Mouse (Mus musculus) heart, embryonic 11.5 days (tissue): ENCODE measurements at regions not wholly inside any gene's neighbourhood (a gene's known extent, or its start where the extent isn't known, plus 50 kb on each side); places are given as distances from the start of the nearest gene placed in this dataset.

ENCODE experiments used
- ATAC-seq: fragments of 200-750 bp; cut with Nextera tagmentation; replicated peaks from 2 replicates; pipeline ENCODE4 v1.8.0; 2017; ENCODE audit warnings: moderate library complexity; ENCODE audit not compliant: insufficient number of reproducible peaks, low FRiP score, low TSS enrichment
- H3K27ac ChIP-seq: fragments of 300-500 bp; sonication (generic); 2 replicates; pipeline ENCODE4 v1.5.1; 2014; ENCODE audit warnings: mild to moderate bottlenecking, low read depth, low read length
- H3K27me3 ChIP-seq: fragments of 300-500 bp; sonication (generic); 2 replicates; pipeline ENCODE4 v1.6.1; 2014; ENCODE audit warnings: mild to moderate bottlenecking, low read length, mixed read lengths; ENCODE audit not compliant: control insufficient read depth, insufficient read depth
- H3K36me3 ChIP-seq: fragments of 300-500 bp; sonication (generic); 2 replicates; pipeline ENCODE4 v1.6.1; 2014; ENCODE audit warnings: mild to moderate bottlenecking, low read length, moderate library complexity, mixed read lengths; ENCODE audit not compliant: control insufficient read depth, insufficient read depth
- H3K4me1 ChIP-seq: fragments of 300-500 bp; sonication (generic); 2 replicates; pipeline ENCODE4 v1.6.1; 2014; ENCODE audit warnings: low read length; ENCODE audit not compliant: control insufficient read depth, insufficient read depth
- H3K4me2 ChIP-seq: fragments of 300-500 bp; sonication (generic); 2 replicates; pipeline ENCODE4 v1.6.1; 2014; ENCODE audit warnings: mild to moderate bottlenecking, moderate library complexity
- H3K4me3 ChIP-seq: fragments of 300-500 bp; sonication (generic); 2 replicates; pipeline ENCODE4 v1.5.1; 2014; ENCODE audit warnings: low read depth, low read length
- H3K9ac ChIP-seq: fragments of 300-500 bp; sonication (generic); 2 replicates; pipeline ENCODE4 v1.6.1; 2014; ENCODE audit warnings: mild to moderate bottlenecking, low read depth, low read length, moderate library complexity
- H3K9me3 ChIP-seq: fragments of 300-500 bp; sonication (generic); replicated peaks from 2 replicates; pipeline ENCODE4 v1.6.1; 2016; ENCODE audit warnings: low read length; ENCODE audit not compliant: control insufficient read depth
- WGBS: fragments of 180-500 bp; shearing (Covaris S2); extraction: QIAGEN DNeasy Blood & Tissue Kit; methylation state at CpG from one replicate; pipeline ENCODE4 v1.1.7; 2014; ENCODE audit not compliant: insufficient replicate concordance; 5-methylcytosine and 5-hydroxymethylcytosine counted together

DNA sequence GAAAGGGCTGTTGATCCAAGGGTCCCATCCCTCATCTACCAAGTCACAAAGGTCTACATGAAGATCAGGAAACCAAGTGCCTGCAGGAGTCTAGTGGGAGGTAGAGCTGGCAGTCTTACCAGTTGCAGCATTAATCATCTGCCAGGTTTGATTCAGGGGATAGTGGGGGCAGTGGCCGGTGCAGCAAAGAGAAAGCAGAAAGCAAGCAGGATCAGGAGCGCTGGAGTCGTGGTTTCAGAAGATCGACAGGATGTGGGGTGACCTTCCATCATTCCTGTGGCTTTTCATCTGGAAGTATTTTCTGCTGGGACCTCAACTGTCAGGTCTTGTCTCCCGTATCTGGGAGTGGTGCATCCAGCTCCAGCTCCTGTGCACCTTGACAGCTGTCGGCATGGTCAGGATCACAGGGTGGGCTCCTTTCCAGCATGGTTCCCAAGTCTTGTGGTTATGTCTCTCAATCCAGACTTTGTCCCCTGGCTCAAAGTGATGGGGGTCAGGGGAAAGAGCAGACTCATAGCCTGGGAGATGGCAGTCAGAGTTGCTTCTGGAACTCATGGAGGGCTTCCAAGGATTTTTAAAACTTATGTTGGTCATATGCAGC, 51.2 kb upstream of the Fzd7 start:
- Histone ChIP-seq H3K9ac (no peak overlapping the region), H3K4me1 (no peaks in the 10 kb centered on the region; the same call in 1 of the 2 replicates), H3K27ac (no peak overlapping the region), H3K36me3 (no peaks in the 10 kb centered on the region), H3K4me2 (no peak overlapping the region), H3K9me3 (no peaks in the 10 kb centered on the region), H3K27me3 (no peaks in the 10 kb centered on the region), H3K4me3 (no peak overlapping the region)
- WGBS: 87% methylated on average over 6 of the region's 6 CpGs
- no peak for ATAC-seq
